Mouse (Mus musculus) hindbrain, embryonic 11.5 days (tissue): Measurements from ENCODE around the gene H1f0. TPM values are rescaled to one million over a fixed set of nuclear protein-coding genes. Genes with fewer than 3 reads are reported as not detected.
A peak's percentile ranks its signal among the peaks of the same experiment; 100 is the strongest.

Experiments
- ATAC-seq: fragments of 200-750 bp; cut with Nextera tagmentation; 2 replicates; pipeline ENCODE4 v1.8.0; 2017; ENCODE audit warnings: mild to moderate bottlenecking, moderate TSS enrichment, moderate library complexity; ENCODE audit not compliant: low FRiP score
- DNase-seq: peaks from one replicate; pipeline ENCODE4 v3.0.0-alpha.2; 2015; ENCODE audit warnings: low spot score
- H3K27ac ChIP-seq: fragments of 300-500 bp; sonication (generic); 2 replicates; pipeline ENCODE4 v1.5.1; 2014; ENCODE audit warnings: mild to moderate bottlenecking, low read depth, low read length
- H3K27me3 ChIP-seq: fragments of 300-500 bp; sonication (generic); 2 replicates; pipeline ENCODE4 v1.6.1; 2014; ENCODE audit warnings: mild to moderate bottlenecking, low read length, moderate library complexity, mixed read lengths; ENCODE audit not compliant: control insufficient read depth, insufficient read depth
- H3K36me3 ChIP-seq: fragments of 300-500 bp; sonication (generic); 2 replicates; pipeline ENCODE4 v1.6.1; 2014; ENCODE audit warnings: mild to moderate bottlenecking, low read length, moderate library complexity, mixed read lengths; ENCODE audit not compliant: control insufficient read depth, insufficient read depth
- H3K4me1 ChIP-seq: fragments of 300-500 bp; sonication (generic); replicated peaks from 2 replicates; pipeline ENCODE4 v1.6.1; 2014; ENCODE audit warnings: low read length, mixed read lengths; ENCODE audit not compliant: control insufficient read depth, insufficient read depth
- H3K4me2 ChIP-seq: fragments of 300-500 bp; sonication (generic); replicated peaks from 2 replicates; pipeline ENCODE4 v1.6.1; 2014; ENCODE audit warnings: mild to moderate bottlenecking, low read depth, low read length
- H3K4me3 ChIP-seq: fragments of 300-500 bp; sonication (generic); 2 replicates; pipeline ENCODE4 v1.5.1; 2014; ENCODE audit warnings: low read depth, low read length
- H3K9ac ChIP-seq: fragments of 300-500 bp; sonication (generic); 2 replicates; pipeline ENCODE4 v1.6.1; 2014; ENCODE audit warnings: low read depth, low read length
- H3K9me3 ChIP-seq: fragments of 300-500 bp; sonication (generic); 2 replicates; pipeline ENCODE4 v1.6.1; 2016; ENCODE audit warnings: low read length; ENCODE audit not compliant: control insufficient read depth
- WGBS: fragments of 180-500 bp; shearing (Covaris S2); extraction: QIAGEN DNeasy Blood & Tissue Kit; methylation state at CpG from one replicate; pipeline ENCODE4 v1.1.7; 2014; 5-methylcytosine and 5-hydroxymethylcytosine counted together
- polyA plus RNA-seq: library from polyadenylated mRNA; unstranded; fragments of >200 nt; fragmentation: Nextera tagmentation; extraction: Ambion mirVana; gene quantifications from 2 replicates; pipeline ENCODE4 v1.2.1, GENCODE M21; 2014

Gene H1f0
- polyA plus RNA-seq, 1 experiment from 2014 or later, result 154 TPM

DNA sequence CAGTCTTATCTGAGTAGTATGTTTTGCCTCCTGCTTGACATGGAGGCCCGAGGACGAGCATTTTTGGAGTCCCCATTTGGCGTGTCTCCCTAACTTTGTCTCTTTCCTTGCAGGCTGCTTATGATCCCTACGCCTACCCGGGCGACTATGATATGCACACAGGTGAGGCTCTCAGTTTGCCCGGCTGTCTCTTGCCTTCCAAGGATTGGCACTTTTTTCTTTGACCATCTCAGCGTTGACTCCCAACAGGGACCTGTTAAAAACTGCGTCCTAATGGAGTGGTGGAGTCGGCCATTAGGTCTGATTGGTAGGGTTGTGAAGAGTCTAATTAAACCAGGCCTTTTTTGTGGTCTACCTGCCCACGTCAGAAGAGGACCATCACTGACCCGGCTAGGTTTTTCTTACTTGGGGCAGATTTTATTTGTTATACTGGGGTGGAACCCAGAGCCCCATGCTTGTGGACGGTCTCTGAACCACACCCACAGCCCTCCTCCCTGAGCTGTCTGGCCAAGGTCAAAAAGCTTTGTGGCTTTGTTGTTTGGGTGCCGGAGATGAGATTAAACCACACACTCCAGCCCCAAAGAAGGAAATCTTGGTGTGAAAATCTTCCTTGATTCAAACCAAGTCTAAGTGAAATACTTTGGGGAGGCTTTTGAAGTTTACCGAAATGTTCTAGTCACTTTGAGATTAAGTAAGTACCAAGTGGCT lies 47.6 kb downstream of the H1f0 start:
- DNase-seq (no peak), ATAC-seq (no peak)
- Histone ChIP-seq H3K27ac (0 out of 2 replicates have a peak overlapping the region, but pooled peaks have one; percentile 43), H3K4me3 (peak overlapping the region; percentile 93), H3K27me3 (no peaks in the 10 kb centered on the region), H3K36me3 (peaks cover 6% of the 10 kb centered on the region; the same call in 1 of the 2 replicates), H3K9me3 (no peaks in the 10 kb centered on the region), H3K9ac (peak overlapping the region; percentile 76), H3K4me1 (peaks cover 4% of the 10 kb centered on the region; the same call in 1 of the 2 replicates), H3K4me2 (peak overlapping the region; percentile 78)
- 39% methylated on average over 15 of the region's 15 CpGs for WGBS

DNA sequence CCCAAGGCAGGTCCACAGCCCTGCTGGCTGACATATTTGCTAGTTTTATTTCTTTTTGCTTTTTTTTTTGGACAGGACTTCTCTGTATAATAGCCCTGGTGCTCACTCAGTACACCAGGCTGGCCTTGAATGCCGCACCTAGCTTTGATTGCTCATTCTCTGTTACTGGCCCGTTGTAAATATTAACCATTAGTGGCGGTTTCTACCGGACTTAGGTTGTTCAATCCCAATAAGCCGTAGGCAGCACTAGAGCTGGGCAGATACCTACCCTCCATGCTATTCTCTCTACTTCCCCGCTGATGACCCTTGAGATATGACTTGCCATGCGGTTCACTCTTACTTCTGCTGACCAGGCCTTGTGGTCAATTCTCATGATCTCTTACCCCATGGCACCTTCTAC lies 51.3 kb downstream of the H1f0 start:
- H3K4me1 ChIP-seq, result peaks cover 4% of the 10 kb centered on the region; the same call in 1 of the 2 replicates
- 98% methylated on average over 7 of the region's 7 CpGs for WGBS

More for the DNA sequence above, 51.3 kb downstream of the H1f0 start:
- Histone ChIP-seq H3K9ac (no peak overlapping the region), H3K4me3 (no peak overlapping the region), H3K9me3 (no peaks in the 10 kb centered on the region), H3K27me3 (no peaks in the 10 kb centered on the region), H3K36me3 (peaks cover 23% of the 10 kb centered on the region), H3K4me2 (no peak overlapping the region), H3K27ac (no peak overlapping the region)
- no peak for DNase-seq
- no peak for ATAC-seq

Other genes with a start within 250 kb of the H1f0 start
- gene Card10, start 225.4 kb upstream of the H1f0 start, polyA plus RNA-seq, result 1.8 and 2.4 TPM in 2 replicates
- 7.8 and 9.1 TPM in 2 replicates for gene Cdc42ep1, start 185.8 kb upstream of the H1f0 start, polyA plus RNA-seq
- gene Lgals2, start 172.9 kb upstream of the H1f0 start, polyA plus RNA-seq, result not detected in 2 replicates
- gene Gga1, start 151.3 kb upstream of the H1f0 start, polyA plus RNA-seq, result 26.3 and 26.4 TPM in 2 replicates
- 0.13 and 0.42 TPM in 2 replicates for gene Gm49510, start 128.8 kb upstream of the H1f0 start, polyA plus RNA-seq
- 11.8 and 12.4 TPM in 2 replicates for gene Sh3bp1, start 128.7 kb upstream of the H1f0 start, polyA plus RNA-seq
- 34.8 and 35.2 TPM in 2 replicates for gene Pdxp, start 114.5 kb upstream of the H1f0 start, polyA plus RNA-seq
- 390 and 438 TPM in 2 replicates for gene Lgals1, start 101.7 kb upstream of the H1f0 start, polyA plus RNA-seq
- gene Nol12, start 93.5 kb upstream of the H1f0 start, polyA plus RNA-seq, result 61.1 and 64.4 TPM in 2 replicates
- 38.1 and 45.4 TPM in 2 replicates for gene Triobp, start 80.7 kb upstream of the H1f0 start, polyA plus RNA-seq
- gene Galr3, start 13.4 kb downstream of the H1f0 start, polyA plus RNA-seq, result not detected in 2 replicates
- 56.3 and 59.7 TPM in 2 replicates for gene Ankrd54, start 34.4 kb downstream of the H1f0 start, polyA plus RNA-seq
- 226 and 241 TPM in 2 replicates for gene Eif3l, start 46.7 kb downstream of the H1f0 start, polyA plus RNA-seq
- gene Micall1, start 80.4 kb downstream of the H1f0 start, polyA plus RNA-seq, result 5.3 and 7.2 TPM in 2 replicates
- gene Polr2f, start 112.6 kb downstream of the H1f0 start, polyA plus RNA-seq, result 336 and 363 TPM in 2 replicates
- 13.5 and 15.0 TPM in 2 replicates for gene 1700088E04Rik, start 112.8 kb downstream of the H1f0 start, polyA plus RNA-seq
- gene Sox10, start 136.8 kb downstream of the H1f0 start, polyA plus RNA-seq, result 11.4 and 16.8 TPM in 2 replicates
- 23.5 and 28.0 TPM in 2 replicates for gene Pick1, start 200.7 kb downstream of the H1f0 start, polyA plus RNA-seq
- gene Gm49486, start 200.9 kb downstream of the H1f0 start, polyA plus RNA-seq, result 0.35 and 0.68 TPM in 2 replicates
- gene Slc16a8, start 226.3 kb downstream of the H1f0 start, polyA plus RNA-seq, result 0.26 TPM in 1 of 2 replicates, not detected in the other